Mouse (Mus musculus) granulocyte monocyte progenitor cell, adult 5-6 weeks (primary cell): ENCODE results near the gene Olfr1104. TPM values are rescaled to one million over a fixed set of nuclear protein-coding genes. Genes with fewer than 3 reads are reported as not detected.

Experiments
- ATAC-seq: replicated peaks from 2 replicates; pipeline ENCODE4 v1.8.0; 2016; ENCODE audit warnings: mild to moderate bottlenecking, moderate TSS enrichment, inconsistent platforms; ENCODE audit not compliant: poor library complexity, severe bottlenecking
- total RNA-seq, 2 experiments: library from RNA; stranded (forward) in 1 of 2; stranded (reverse) in 1 of 2; fragments of 200-712, 200-1000 nt in 1 of 2; fragments of >200 nt in 1 of 2; fragmentation: Nextera tagmentation in 1 of 2; gene quantifications; 2 replicates each; pipeline ENCODE4 v1.2.3; 2014 to 2017

Olfr1104 gene
- total RNA-seq (2014; fragmentation: Nextera tagmentation): not detected in 2 replicates
- total RNA-seq (2017): not detected in 2 replicates

GRCm38 (mm10) chr2:87026980-87027379 is at the start of gene Olfr1104:
Gene Olfr1104, minus strand, starts transcription at chr2:87027080.
- no peak for ATAC-seq

GRCm38 (mm10) chr2:87075717-87076116 is 48.8 kb upstream of the Olfr1104 start, which contains the start of gene Olfr1107:
Gene Olfr1107, minus strand, starts transcription at chr2:87075817.
- ATAC-seq: no peak

GRCm38 (mm10) chr2:87052173-87052572 is 25.3 kb upstream of the Olfr1104 start, which contains the start of gene Olfr1106:
Gene Olfr1106, minus strand, starts transcription at chr2:87052273.
- no peak for ATAC-seq

- no peak for ATAC-seq
These were observed 9.6 kb upstream of the Olfr1104 start, which contains the start of gene Olfr1105 for GRCm38 (mm10) chr2:87036431-87036830. Gene Olfr1105, minus strand, starts transcription at chr2:87036531.

GRCm38 (mm10) chr2:86998098-86998497 is 28.8 kb downstream of the Olfr1104 start, which contains the start of gene Olfr1102:
Gene Olfr1102, plus strand, starts transcription at chr2:86998398.
- no peak for ATAC-seq

GRCm38 (mm10) chr2:86991121-86991520 is 35.8 kb downstream of the Olfr1104 start, which contains the start of gene Olfr1101:
Gene Olfr1101, minus strand, starts transcription at chr2:86991221.
- ATAC-seq: no peak

- ATAC-seq: no peak
These were observed 47.0 kb downstream of the Olfr1104 start, which contains the start of gene Olfr1100 for GRCm38 (mm10) chr2:86979854-86980253. Gene Olfr1100, minus strand, starts transcription at chr2:86979954.

Other genes starting within 250 kb of the Olfr1104 start
- not detected in 2 replicates for gene Olfr1093, start 244.6 kb downstream of the Olfr1104 start, total RNA-seq (2014; fragmentation: Nextera tagmentation)
- gene Olfr1093, start 244.6 kb downstream of the Olfr1104 start, total RNA-seq (2017): not detected in 2 replicates
- gene Olfr141, start 217.1 kb downstream of the Olfr1104 start, total RNA-seq (2014; fragmentation: Nextera tagmentation): not detected in 2 replicates
- not detected in 2 replicates for gene Olfr141, start 217.1 kb downstream of the Olfr1104 start, total RNA-seq (2017)
- gene Olfr1094, start 202.4 kb downstream of the Olfr1104 start, total RNA-seq (2014; fragmentation: Nextera tagmentation): not detected in 2 replicates
- not detected in 2 replicates for gene Olfr1094, start 202.4 kb downstream of the Olfr1104 start, total RNA-seq (2017)
- not detected in 2 replicates for gene Olfr1095, start 175.4 kb downstream of the Olfr1104 start, total RNA-seq (2014; fragmentation: Nextera tagmentation)
- not detected in 2 replicates for gene Olfr1095, start 175.4 kb downstream of the Olfr1104 start, total RNA-seq (2017)
- gene Gm13723, start 152.3 kb downstream of the Olfr1104 start, total RNA-seq (2014; fragmentation: Nextera tagmentation): not detected in 2 replicates
- not detected in 2 replicates for gene Gm13723, start 152.3 kb downstream of the Olfr1104 start, total RNA-seq (2017)
- not detected in 2 replicates for gene Olfr1097, start 134.9 kb downstream of the Olfr1104 start, total RNA-seq (2014; fragmentation: Nextera tagmentation)
- gene Olfr1097, start 134.9 kb downstream of the Olfr1104 start, total RNA-seq (2017): not detected in 2 replicates
- not detected in 2 replicates for gene Olfr1098, start 102.5 kb downstream of the Olfr1104 start, total RNA-seq (2014; fragmentation: Nextera tagmentation)
- not detected in 2 replicates for gene Olfr1098, start 102.5 kb downstream of the Olfr1104 start, total RNA-seq (2017)
- not detected in 2 replicates for gene Olfr1099, start 66.4 kb downstream of the Olfr1104 start, total RNA-seq (2014; fragmentation: Nextera tagmentation)
- gene Olfr1099, start 66.4 kb downstream of the Olfr1104 start, total RNA-seq (2017): not detected in 2 replicates
- gene Olfr1100, start 47.1 kb downstream of the Olfr1104 start, total RNA-seq (2014; fragmentation: Nextera tagmentation): not detected in 2 replicates
- gene Olfr1100, start 47.1 kb downstream of the Olfr1104 start, total RNA-seq (2017): not detected in 2 replicates
- gene Olfr1101, start 35.9 kb downstream of the Olfr1104 start, total RNA-seq (2014; fragmentation: Nextera tagmentation): not detected in 2 replicates
- not detected in 2 replicates for gene Olfr1101, start 35.9 kb downstream of the Olfr1104 start, total RNA-seq (2017)
- gene Olfr1102, start 28.7 kb downstream of the Olfr1104 start, total RNA-seq (2014; fragmentation: Nextera tagmentation): not detected in 2 replicates
- gene Olfr1102, start 28.7 kb downstream of the Olfr1104 start, total RNA-seq (2017): not detected in 2 replicates
- not detected in 2 replicates for gene Olfr1105, start 9.5 kb upstream of the Olfr1104 start, total RNA-seq (2014; fragmentation: Nextera tagmentation)
- gene Olfr1105, start 9.5 kb upstream of the Olfr1104 start, total RNA-seq (2017): not detected in 2 replicates
- gene Olfr1106, start 25.2 kb upstream of the Olfr1104 start, total RNA-seq (2014; fragmentation: Nextera tagmentation): not detected in 2 replicates
- gene Olfr1106, start 25.2 kb upstream of the Olfr1104 start, total RNA-seq (2017): not detected in 2 replicates
- gene Olfr1107, start 48.7 kb upstream of the Olfr1104 start, total RNA-seq (2014; fragmentation: Nextera tagmentation): not detected in 2 replicates
- not detected in 2 replicates for gene Olfr1107, start 48.7 kb upstream of the Olfr1104 start, total RNA-seq (2017)
- not detected in 2 replicates for gene Olfr1109, start 68.9 kb upstream of the Olfr1104 start, total RNA-seq (2014; fragmentation: Nextera tagmentation)
- gene Olfr1109, start 68.9 kb upstream of the Olfr1104 start, total RNA-seq (2017): not detected in 2 replicates
- not detected in 2 replicates for gene Olfr259, start 87.5 kb upstream of the Olfr1104 start, total RNA-seq (2014; fragmentation: Nextera tagmentation)
- gene Olfr259, start 87.5 kb upstream of the Olfr1104 start, total RNA-seq (2017): not detected in 2 replicates
- not detected in 2 replicates for gene Olfr1110, start 113.2 kb upstream of the Olfr1104 start, total RNA-seq (2014; fragmentation: Nextera tagmentation)
- not detected in 2 replicates for gene Olfr1110, start 113.2 kb upstream of the Olfr1104 start, total RNA-seq (2017)
- not detected in 2 replicates for gene Olfr1111, start 125.5 kb upstream of the Olfr1104 start, total RNA-seq (2014; fragmentation: Nextera tagmentation)
- not detected in 2 replicates for gene Olfr1111, start 125.5 kb upstream of the Olfr1104 start, total RNA-seq (2017)
- not detected in 2 replicates for gene Olfr1112, start 160.7 kb upstream of the Olfr1104 start, total RNA-seq (2014; fragmentation: Nextera tagmentation)
- gene Olfr1112, start 160.7 kb upstream of the Olfr1104 start, total RNA-seq (2017): not detected in 2 replicates
- not detected in 2 replicates for gene Olfr1113, start 181.9 kb upstream of the Olfr1104 start, total RNA-seq (2014; fragmentation: Nextera tagmentation)
- not detected in 2 replicates for gene Olfr1113, start 181.9 kb upstream of the Olfr1104 start, total RNA-seq (2017)
- not detected in 2 replicates for gene Olfr1115, start 220.9 kb upstream of the Olfr1104 start, total RNA-seq (2014; fragmentation: Nextera tagmentation)
- not detected in 2 replicates for gene Olfr1115, start 220.9 kb upstream of the Olfr1104 start, total RNA-seq (2017)
- not detected in 2 replicates for gene Olfr1116, start 240.5 kb upstream of the Olfr1104 start, total RNA-seq (2014; fragmentation: Nextera tagmentation)
- not detected in 2 replicates for gene Olfr1116, start 240.5 kb upstream of the Olfr1104 start, total RNA-seq (2017)